Mouse (Mus musculus) small intestine, adult 2 months (tissue): ENCODE measurements around the gene Lypd3. TPM values are rescaled to one million over a fixed set of nuclear protein-coding genes. Genes with fewer than 3 reads are reported as not detected.

Experiments used
- H3K27ac ChIP-seq: fragments of 200-500 bp; 2 replicates; pipeline ENCODE4 v1.5.1; 2012; ENCODE audit warnings: low read depth, low read length, control low read depth, inconsistent platforms; ENCODE audit not compliant: insufficient read depth
- H3K27me3 ChIP-seq: fragments of 200-500 bp; 2 replicates; pipeline ENCODE4 v1.6.1; 2012; ENCODE audit warnings: mild to moderate bottlenecking, moderate library complexity, low read length, inconsistent platforms; ENCODE audit not compliant: control insufficient read depth, insufficient read depth
- H3K36me3 ChIP-seq: fragments of 200-500 bp; 2 replicates; pipeline ENCODE4 v1.6.1; 2012; ENCODE audit warnings: mild to moderate bottlenecking, low read length, control low read depth, inconsistent platforms; ENCODE audit not compliant: control insufficient read depth, insufficient read depth
- H3K4me1 ChIP-seq: fragments of 200-500 bp; 2 replicates; pipeline ENCODE4 v1.6.1; 2012; ENCODE audit warnings: low read length, inconsistent platforms, mixed read lengths; ENCODE audit not compliant: control insufficient read depth, insufficient read depth, insufficient read length
- H3K4me3 ChIP-seq: fragments of 200-500 bp; 2 replicates; pipeline ENCODE4 v1.5.1; 2012; ENCODE audit warnings: low read depth, mild to moderate bottlenecking, control low read depth, inconsistent platforms, low read length, moderate library complexity
- CTCF ChIP-seq: fragments of 200-500 bp; IDR thresholded peaks from 2 replicates; pipeline ENCODE4 v1.5.1; 2012; ENCODE audit warnings: low read depth, mild to moderate bottlenecking, control low read depth, inconsistent platforms, low read length, moderate library complexity, mixed read lengths; ENCODE audit not compliant: insufficient replicate concordance, insufficient read length; ENCODE audit errors: extremely low read depth
- POLR2A ChIP-seq: fragments of 200-500 bp; IDR thresholded peaks from 2 replicates; pipeline ENCODE4 v1.6.1; 2012; ENCODE audit warnings: low read depth, mild to moderate bottlenecking, control low read depth, inconsistent platforms, low read length, moderate library complexity
- WGBS: fragments of 180-500 bp; shearing (Covaris S2); methylation state at CpG from one replicate; pipeline ENCODE4 v1.1.7; 2018; 5-methylcytosine and 5-hydroxymethylcytosine counted together
- polyA plus RNA-seq: library from polyadenylated mRNA; depleted of rRNA; stranded (reverse); fragments of >200 nt; gene quantifications from 2 replicates; pipeline ENCODE4 v1.2.3, GENCODE M21; 2012

Lypd3 gene
- polyA plus RNA-seq, 1 experiment, result 0.70 TPM

DNA sequence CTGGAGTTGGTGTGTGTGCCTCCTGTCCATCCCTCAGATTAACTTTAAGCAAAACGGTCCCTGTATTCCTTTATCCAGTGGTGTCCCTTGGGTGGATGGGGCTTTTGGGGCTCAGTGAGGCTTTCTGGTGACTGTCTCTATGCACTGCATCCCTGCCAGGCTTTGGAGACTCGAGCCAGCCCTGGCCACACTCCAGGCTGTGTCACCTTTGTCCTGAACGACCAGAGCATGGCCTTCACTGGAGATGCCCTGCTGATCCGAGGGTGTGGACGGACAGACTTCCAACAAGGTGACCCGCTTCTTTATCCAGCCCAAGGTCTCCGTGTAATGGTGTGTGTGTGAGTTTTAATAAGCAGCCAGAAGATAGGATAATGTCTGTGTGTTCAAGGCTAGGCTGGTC lies 30.3 kb upstream of the Lypd3 start:
- no peak overlapping the region for H3K27ac ChIP-seq
- H3K27me3 ChIP-seq, result no peaks in the 10 kb centered on the region
- TF ChIP-seq POLR2A (no peak), CTCF (no peak)
- peaks cover 10% of the 10 kb centered on the region; the same call in 1 of the 2 replicates for H3K4me1 ChIP-seq
- no peak overlapping the region for H3K4me3 ChIP-seq
- H3K36me3 ChIP-seq, result 0 out of 2 replicates have a peak, but pooled peaks cover 1% of the 10 kb centered on the region
- 64% methylated on average over 7 of the region's 7 CpGs for WGBS

DNA sequence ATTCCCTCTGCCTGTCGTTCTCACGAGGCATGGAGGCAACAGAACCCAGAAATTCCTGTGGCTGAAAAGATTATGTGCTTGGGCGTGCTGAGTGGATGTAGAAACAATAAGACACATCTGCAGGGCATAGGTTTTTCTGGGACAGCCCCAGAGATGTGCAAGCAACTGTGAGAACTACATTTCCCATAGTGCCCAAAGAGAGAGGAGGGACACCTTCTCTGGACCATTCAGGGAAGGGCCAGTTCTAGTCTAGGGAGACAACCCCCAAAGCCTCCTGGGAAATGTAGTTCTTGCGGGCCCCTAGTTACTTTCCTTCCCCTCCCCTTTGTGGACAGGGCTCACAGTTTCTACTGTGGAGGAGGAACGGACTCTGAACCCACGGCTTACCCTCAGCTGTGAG lies 28.3 kb upstream of the Lypd3 start:
- TF ChIP-seq CTCF, result no peak
- no peak for TF ChIP-seq POLR2A
- Histone ChIP-seq H3K27ac (peak overlapping the region; percentile 13; the same call in 1 of the 2 replicates), H3K4me3 (peak overlapping the region; percentile 26), H3K36me3 (0 out of 2 replicates have a peak, but pooled peaks cover 1% of the 10 kb centered on the region), H3K27me3 (no peaks in the 10 kb centered on the region), H3K4me1 (peaks cover 15% of the 10 kb centered on the region)
- WGBS, result 46% methylated on average over 6 of the region's 6 CpGs

DNA sequence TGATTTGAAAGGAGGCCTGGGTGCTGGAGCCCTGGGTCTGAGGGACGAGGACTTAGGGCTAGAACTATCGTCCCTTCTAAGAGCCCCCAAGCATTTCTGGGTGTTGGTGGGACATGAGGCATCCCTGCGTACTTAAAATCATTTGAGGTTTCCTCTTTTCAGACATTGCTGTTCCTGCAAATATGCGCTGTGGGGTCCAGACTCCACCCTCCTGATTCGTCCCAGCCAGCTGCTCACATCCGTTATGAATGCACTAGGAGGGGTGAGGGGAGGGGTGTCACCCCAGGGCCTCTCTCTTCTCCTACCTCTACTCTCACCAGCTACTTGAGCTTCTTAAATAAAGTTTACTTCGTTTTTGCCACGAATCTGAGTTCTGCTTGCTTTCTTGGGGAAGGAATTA lies 27.8 kb upstream of the Lypd3 start:
- Histone ChIP-seq H3K27ac (peak overlapping the region; percentile 13; the same call in 1 of the 2 replicates), H3K4me1 (peaks cover 15% of the 10 kb centered on the region), H3K36me3 (0 out of 2 replicates have a peak, but pooled peaks cover 1% of the 10 kb centered on the region), H3K27me3 (no peaks in the 10 kb centered on the region), H3K4me3 (peak overlapping the region; percentile 26)
- TF ChIP-seq POLR2A, result no peak
- TF ChIP-seq CTCF, result no peak
- WGBS, result 67% methylated on average over 8 of the region's 8 CpGs

DNA sequence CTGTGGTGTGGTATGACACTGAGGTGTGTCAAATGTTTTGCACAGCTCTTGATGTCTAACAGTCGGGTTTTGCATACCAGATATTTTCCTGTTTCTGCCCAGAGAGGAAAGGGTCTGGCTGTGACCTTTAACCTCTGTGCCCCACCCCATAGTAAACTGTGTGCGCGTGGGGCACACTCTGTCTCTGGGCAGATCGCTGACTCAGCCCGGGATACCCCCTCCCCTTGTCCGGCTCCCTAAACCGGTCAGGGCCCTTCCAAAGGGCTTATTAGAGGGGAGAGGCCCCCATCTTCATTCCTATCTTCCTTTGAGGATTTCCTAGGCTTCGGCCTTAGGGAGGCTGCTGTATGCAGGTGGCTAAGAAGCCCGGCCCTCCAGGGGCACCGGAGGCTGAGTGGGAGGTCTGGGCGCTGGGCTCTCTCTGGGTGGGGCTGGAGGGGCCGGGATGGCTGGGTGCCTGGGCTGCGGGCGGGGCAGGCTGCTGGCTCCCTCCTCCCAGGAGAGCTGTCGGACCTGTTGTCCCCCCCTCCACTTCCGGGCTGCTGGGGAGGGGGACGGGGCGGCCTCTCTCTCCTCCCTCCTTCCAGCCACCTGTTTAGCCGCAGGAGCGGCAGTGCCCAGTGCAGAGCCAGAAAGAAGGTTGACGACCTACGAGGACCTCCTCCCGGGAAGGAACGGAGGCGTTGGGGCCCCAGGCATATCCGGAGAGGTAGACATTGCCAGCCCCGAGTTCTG lies 26.0 kb upstream of the Lypd3 start, which contains the start of gene Phldb3:
Gene Phldb3, plus strand, starts transcription at position 620 of the 735 bp plus-strand sequence.
- 2% methylated on average over 27 of the region's 27 CpGs for WGBS
- Histone ChIP-seq H3K4me3 (peak within 1 kb of the TSS; percentile 71), H3K27me3 (no peaks in the 10 kb centered on the region), H3K27ac (peak within 1 kb of the TSS; percentile 48), H3K4me1 (peaks cover 15% of the 10 kb centered on the region), H3K36me3 (0 out of 2 replicates have a peak, but pooled peaks cover 1% of the 10 kb centered on the region)
- TF ChIP-seq CTCF (no peak), POLR2A (no peak)

DNA sequence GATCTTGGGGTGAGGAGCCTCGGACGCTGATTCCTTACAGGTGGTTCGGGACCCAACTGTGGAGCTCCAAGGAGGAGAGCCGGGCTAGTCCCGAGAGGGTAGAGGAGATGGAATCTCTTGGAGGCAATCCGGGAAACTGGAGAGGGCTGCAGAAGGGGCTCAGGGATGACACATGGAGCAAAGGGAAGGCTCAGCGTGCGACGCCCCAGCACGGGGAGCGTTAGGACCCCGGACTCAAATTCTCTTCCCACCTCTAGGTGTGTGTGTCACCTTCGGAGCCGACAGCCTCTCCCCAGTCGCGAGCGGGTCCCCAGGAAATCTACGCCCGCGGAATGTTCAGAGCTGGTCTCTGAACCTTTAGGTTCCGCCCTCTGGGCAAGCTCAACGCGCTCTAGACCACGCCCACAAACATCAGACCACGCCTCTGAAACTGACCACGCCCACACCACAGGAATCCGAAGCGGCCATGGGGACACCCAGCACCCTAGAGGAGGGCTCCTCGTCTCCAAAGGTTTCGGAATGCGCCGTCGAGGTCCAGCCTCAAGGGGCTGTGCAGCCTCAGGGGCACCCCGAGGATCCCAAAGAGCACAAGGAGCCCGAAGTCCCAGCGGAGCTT lies 25.4 kb upstream of the Lypd3 start:
- peak overlapping the region; percentile 48 for H3K27ac ChIP-seq
- H3K4me3 ChIP-seq, result peak overlapping the region; percentile 71
- no peaks in the 10 kb centered on the region for H3K27me3 ChIP-seq
- peak; percentile 94; the same call in 1 of the 2 replicates for TF ChIP-seq POLR2A
- TF ChIP-seq CTCF, result no peak
- H3K36me3 ChIP-seq, result 0 out of 2 replicates have a peak, but pooled peaks cover 1% of the 10 kb centered on the region
- under 1% methylated on average over 36 of the region's 36 CpGs for WGBS
- peaks cover 14% of the 10 kb centered on the region for H3K4me1 ChIP-seq

DNA sequence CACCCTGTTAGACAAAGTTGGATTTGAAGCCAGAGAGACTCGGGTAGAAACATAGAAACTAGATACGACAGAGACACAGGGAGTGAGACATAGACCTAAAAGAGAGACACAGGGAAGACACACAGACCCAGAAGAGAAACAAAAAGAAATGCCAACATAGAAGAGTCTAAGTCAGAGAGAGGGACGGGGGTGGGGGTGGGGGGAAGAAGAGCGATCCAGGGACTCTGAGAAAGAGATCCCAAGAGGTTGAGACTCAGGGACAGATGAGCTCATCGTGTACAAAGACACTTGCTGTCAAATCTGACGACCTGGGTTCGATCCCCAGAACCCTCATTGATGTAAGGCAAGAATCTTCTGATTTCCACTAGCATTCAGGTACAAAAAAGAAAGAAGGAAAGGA lies 24.6 kb upstream of the Lypd3 start:
- no peak overlapping the region for H3K27ac ChIP-seq
- WGBS, result 13% methylated on average over 7 of the region's 7 CpGs
- peaks cover 13% of the 10 kb centered on the region for H3K4me1 ChIP-seq
- TF ChIP-seq POLR2A, result no peak
- H3K4me3 ChIP-seq, result peak overlapping the region; percentile 71
- H3K36me3 ChIP-seq, result peaks cover 1% of the 10 kb centered on the region; the same call in 1 of the 2 replicates
- no peaks in the 10 kb centered on the region for H3K27me3 ChIP-seq

DNA sequence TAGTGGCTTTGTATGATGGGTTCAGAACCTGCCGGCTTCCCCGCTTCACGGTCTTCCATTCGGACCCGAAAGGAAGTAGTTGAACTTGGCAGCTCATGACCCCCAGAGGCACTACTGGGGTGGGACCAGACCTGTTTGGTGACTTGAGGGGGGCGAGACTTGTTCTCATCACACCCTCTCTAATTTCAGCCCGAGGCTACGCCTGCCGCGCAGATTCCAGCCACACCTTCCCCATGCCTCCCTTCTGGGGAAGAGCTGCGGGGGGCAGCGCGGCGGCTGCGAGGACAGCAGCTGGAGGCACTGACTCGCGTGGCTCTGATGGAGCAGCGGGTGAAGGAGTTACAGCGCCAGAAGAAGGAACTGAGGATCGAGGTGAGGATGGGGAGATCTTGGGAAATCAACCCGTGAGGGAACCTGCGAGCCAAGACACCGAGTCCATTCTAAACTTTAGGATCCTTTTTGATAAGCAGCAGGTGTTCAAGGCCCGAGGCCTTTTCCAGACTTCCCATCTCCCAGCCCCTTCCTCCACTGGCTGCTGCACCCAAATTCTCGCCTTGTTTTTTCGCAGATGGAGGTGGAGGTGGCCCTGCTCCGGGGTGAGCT lies 23.9 kb upstream of the Lypd3 start:
- Histone ChIP-seq H3K27ac (no peak overlapping the region), H3K27me3 (no peaks in the 10 kb centered on the region), H3K36me3 (peaks cover 4% of the 10 kb centered on the region; the same call in 1 of the 2 replicates), H3K4me3 (peak overlapping the region; percentile 35), H3K4me1 (peaks cover 13% of the 10 kb centered on the region)
- 41% methylated on average over 27 of the region's 27 CpGs for WGBS
- TF ChIP-seq CTCF, result no peak
- TF ChIP-seq POLR2A, result no peak
